Mouse (Mus musculus) liver, postnatal 0 days (tissue): ENCODE measurements around the gene AU040320. TPM values are rescaled to one million over a fixed set of nuclear protein-coding genes. Genes with fewer than 3 reads are reported as not detected.

Experiments used
- ATAC-seq: fragments of 200-750 bp; cut with Nextera tagmentation; 2 replicates; pipeline ENCODE4 v1.8.0; 2017; ENCODE audit warnings: mild to moderate bottlenecking, moderate library complexity
- DNase-seq: peaks from one replicate; pipeline ENCODE4 v3.0.0-alpha.2; 2016
- H3K27ac ChIP-seq: fragments of 300-500 bp; sonication (generic); 2 replicates; pipeline ENCODE4 v1.5.1; 2014; ENCODE audit warnings: antibody characterized with exemption, moderate library complexity, mild to moderate bottlenecking, low read depth
- H3K27me3 ChIP-seq: fragments of 300-500 bp; sonication (generic); 2 replicates; pipeline ENCODE4 v1.6.1; 2014; ENCODE audit warnings: low read length, control low read depth, mixed read lengths; ENCODE audit not compliant: insufficient read depth
- H3K36me3 ChIP-seq: fragments of 300-500 bp; sonication (generic); replicated peaks from 2 replicates; pipeline ENCODE4 v1.6.1; 2014; ENCODE audit warnings: mild to moderate bottlenecking, control low read depth, low read length, moderate library complexity, mixed read lengths; ENCODE audit not compliant: insufficient read depth
- H3K4me1 ChIP-seq: fragments of 300-500 bp; sonication (generic); 2 replicates; pipeline ENCODE4 v1.6.1; 2014; ENCODE audit warnings: antibody characterized with exemption, mild to moderate bottlenecking, control low read depth; ENCODE audit not compliant: insufficient read depth
- H3K4me2 ChIP-seq: fragments of 300-500 bp; sonication (generic); 2 replicates; pipeline ENCODE4 v1.6.1; 2014; ENCODE audit warnings: low read depth, mild to moderate bottlenecking, low read length, moderate library complexity, mixed read lengths
- H3K4me3 ChIP-seq: fragments of 300-500 bp; sonication (generic); 2 replicates; pipeline ENCODE4 v1.5.1; 2014; ENCODE audit warnings: low read depth, low read length
- H3K9ac ChIP-seq: fragments of 300-500 bp; sonication (generic); replicated peaks from 2 replicates; pipeline ENCODE4 v1.6.1; 2014; ENCODE audit warnings: mild to moderate bottlenecking, moderate library complexity
- H3K9me3 ChIP-seq: fragments of 300-500 bp; sonication (generic); 2 replicates; pipeline ENCODE4 v1.6.1; 2016; ENCODE audit warnings: mild to moderate bottlenecking, control low read depth, low read length, mixed read lengths
- CTCF ChIP-seq: sonication (generic); IDR thresholded peaks from 2 replicates; pipeline ENCODE4 v1.5.1; 2016; ENCODE audit warnings: antibody characterized with exemption, low read depth
- EP300 ChIP-seq: IDR thresholded peaks from 2 replicates; pipeline ENCODE4 v1.6.1; 2016; ENCODE audit warnings: antibody characterized with exemption, low read depth, mild to moderate bottlenecking
- whole genome bisulfite sequencing: fragments of 180-500 bp; shearing (Covaris S2); extraction: QIAGEN DNeasy Blood & Tissue Kit; methylation state at CpG from one replicate; pipeline ENCODE4 v1.1.7; 2014; ENCODE audit not compliant: insufficient replicate concordance; 5-methylcytosine and 5-hydroxymethylcytosine counted together
- polyA plus RNA-seq: library from polyadenylated mRNA; unstranded; fragments of >200 nt; fragmentation: Nextera tagmentation; extraction: Ambion mirVana; gene quantifications from 2 replicates; pipeline ENCODE4 v1.2.1, GENCODE M21; 2015

Gene AU040320
- 8.5 and 9.5 TPM in 2 replicates for polyA plus RNA-seq

- Histone ChIP-seq H3K4me1 (peaks cover 16% of the 10 kb centered on the region), H3K9ac (peak within 1 kb of the TSS; percentile 96), H3K4me3 (peak within 1 kb of the TSS; percentile 70), H3K36me3 (peaks cover 8% of the 10 kb centered on the region; the same call in 1 of the 2 replicates), H3K27ac (peak within 1 kb of the TSS; percentile 95), H3K4me2 (peak within 1 kb of the TSS; percentile 89), H3K27me3 (no peaks in the 10 kb centered on the region), H3K9me3 (no peaks in the 10 kb centered on the region)
- ATAC-seq (peak; percentile 99), DNase-seq (peak; percentile 96)
- WGBS = 2% methylated on average over 65 of the region's 71 CpGs
- TF ChIP-seq EP300 (peak; percentile 86), CTCF (no peak)
Measured at GRCm38 (mm10) chr4:126753268-126754230, at the start of gene AU040320, which contains the start of gene Ncdn. TSS of gene AU040320 (plus strand) at chr4:126753544. TSS of gene Ncdn (minus strand) at chr4:126753438.

GRCm38 (mm10) chr4:126706630-126707438 is 46.5 kb upstream of the AU040320 start:
- ATAC-seq = no peak
- DNase-seq = no peak
- peaks cover 47% of the 10 kb centered on the region for H3K36me3 ChIP-seq
- TF ChIP-seq CTCF (no peak), EP300 (no peak)
- H3K9me3 ChIP-seq = no peaks in the 10 kb centered on the region
- H3K4me1 ChIP-seq = no peaks in the 10 kb centered on the region
- H3K27me3 ChIP-seq = no peaks in the 10 kb centered on the region
- 84% methylated on average over 12 of the region's 12 CpGs for WGBS
- no peak overlapping the region for H3K4me2 ChIP-seq
- no peak overlapping the region for H3K4me3 ChIP-seq
- no peak overlapping the region for H3K27ac ChIP-seq
- no peak overlapping the region for H3K9ac ChIP-seq

- Histone ChIP-seq H3K4me2 (no peak overlapping the region), H3K9me3 (no peaks in the 10 kb centered on the region), H3K27ac (no peak overlapping the region), H3K4me1 (no peaks in the 10 kb centered on the region), H3K9ac (no peak overlapping the region), H3K36me3 (peaks cover 47% of the 10 kb centered on the region), H3K27me3 (no peaks in the 10 kb centered on the region), H3K4me3 (no peak overlapping the region)
- 84% methylated on average over 5 of the region's 5 CpGs for WGBS
- no peak for TF ChIP-seq CTCF
- no peak for TF ChIP-seq EP300
- DNase-seq = no peak
- ATAC-seq = no peak
Measured at GRCm38 (mm10) chr4:126707439-126707826, 45.9 kb upstream of the AU040320 start.

GRCm38 (mm10) chr4:126732111-126732510 is 21.2 kb upstream of the AU040320 start:
- ATAC-seq (no peak), DNase-seq (no peak)
- Histone ChIP-seq H3K9me3 (no peaks in the 10 kb centered on the region), H3K4me2 (0 out of 2 replicates have a peak overlapping the region, but pooled peaks have one; percentile 35), H3K4me3 (0 out of 2 replicates have a peak overlapping the region, but pooled peaks have one; percentile 11), H3K9ac (no peak overlapping the region), H3K27ac (no peak overlapping the region), H3K36me3 (no peaks in the 10 kb centered on the region), H3K4me1 (peaks cover 17% of the 10 kb centered on the region; the same call in 1 of the 2 replicates), H3K27me3 (peaks cover 79% of the 10 kb centered on the region)
- no peak for TF ChIP-seq EP300
- TF ChIP-seq CTCF = no peak
- WGBS = 4% methylated on average over 18 of the region's 18 CpGs

- no peak overlapping the region for H3K27ac ChIP-seq
- peaks cover 84% of the 10 kb centered on the region for H3K27me3 ChIP-seq
- DNase-seq (peak; percentile 59), ATAC-seq (peak; percentile 62; the same call in 1 of the 2 replicates)
- H3K4me3 ChIP-seq = peak overlapping the region; percentile 11
- TF ChIP-seq CTCF (no peak), EP300 (no peak)
- no peaks in the 10 kb centered on the region for H3K9me3 ChIP-seq
- 0 out of 2 replicates have a peak overlapping the region, but pooled peaks have one; percentile 35 for H3K4me2 ChIP-seq
- H3K36me3 ChIP-seq = no peaks in the 10 kb centered on the region
- 6% methylated on average over 26 of the region's 26 CpGs for WGBS
- no peak overlapping the region for H3K9ac ChIP-seq
- peaks cover 17% of the 10 kb centered on the region; the same call in 1 of the 2 replicates for H3K4me1 ChIP-seq
Measured at GRCm38 (mm10) chr4:126732531-126733380, 20.6 kb upstream of the AU040320 start.
